Mouse (Mus musculus): Measurements from ENCODE around the gene Bfar. TPM values are rescaled to one million over a fixed set of nuclear protein-coding genes. Genes with fewer than 3 reads are reported as not detected.
"Not testable (repeated sequence)": the region's sequence is repeated elsewhere in the genome, so short reads cannot be mapped to it uniquely, and the experiment has no call there.

Gene Bfar
- polyA plus RNA-seq (2012; rRNA removed) = 15.6 and 18.1 TPM in 2 replicates

DNA sequence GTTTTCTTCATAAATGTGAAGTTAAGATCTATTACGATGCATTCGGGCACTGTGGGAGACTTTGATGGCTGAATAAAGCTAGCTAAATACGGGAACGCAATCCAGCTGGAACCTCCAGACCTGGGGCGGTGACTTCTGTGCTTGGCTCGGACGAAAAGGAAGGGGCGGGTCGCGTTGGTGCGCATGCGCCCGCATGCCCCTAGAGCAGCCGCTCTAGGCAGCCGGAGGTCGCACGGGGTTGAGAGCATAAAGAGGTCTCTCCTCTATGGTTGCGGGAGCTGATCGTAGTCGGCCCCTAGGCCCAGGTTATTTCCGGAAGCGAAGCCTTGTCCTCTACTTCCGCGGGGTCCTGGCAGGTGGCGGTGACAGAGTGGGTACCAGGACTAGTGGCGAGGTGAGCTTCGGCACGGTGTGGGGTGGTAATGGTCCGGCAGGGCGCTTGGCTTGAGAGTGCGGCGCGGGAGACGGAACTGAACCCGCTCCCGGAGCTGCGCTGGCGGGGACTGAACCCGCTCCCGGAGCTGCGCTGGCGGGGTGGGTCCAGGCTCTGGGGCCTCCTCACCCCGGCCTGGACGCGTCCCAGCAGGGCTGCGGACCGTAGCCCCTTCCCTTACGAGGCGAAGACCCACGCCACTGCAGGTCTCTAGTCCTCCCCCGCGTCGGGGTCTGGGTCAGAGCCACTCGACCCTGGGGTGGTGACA is at the start of gene Bfar, which contains the start of gene 3110001I22Rik:
Gene Bfar, plus strand, starts transcription at position 174 of the 701 bp plus-strand sequence.
Gene 3110001I22Rik, plus strand, starts transcription at position 245 of the 701 bp plus-strand sequence.
- DNase-seq (ENCODE audit: low read depth in 1 of 2, low spot score in 2 of 2) = peak; percentile 87 to 88
- under 1% methylated on average over 54 of the region's 54 CpGs for WGBS
- TF ChIP-seq CTCF (IDR thresholded peaks at IDR 0.05; ENCODE audit: extremely low read depth, insufficient read depth, insufficient read length, insufficient replicate concordance) = no peak
- peak; percentile 87 for TF ChIP-seq POLR2A (IDR thresholded peaks at IDR 0.05; ENCODE audit: low read depth, low read length)
- Histone ChIP-seq H3K27ac (ENCODE audit: insufficient read depth, low read length) (peak within 1 kb of the TSS; percentile 89), H3K4me1 (ENCODE audit: control insufficient read depth, insufficient read depth, insufficient read length) (peaks cover 6% of the 10 kb centered on the region; the same call in 1 of the 2 replicates), H3K4me3 (ENCODE audit: extremely low read depth, insufficient read depth, insufficient read length) (peak within 1 kb of the TSS; percentile 93), H3K27me3 (ENCODE audit: control insufficient read depth, insufficient read depth, low read length) (no peaks in the 10 kb centered on the region), H3K36me3 (ENCODE audit: control insufficient read depth, insufficient read depth, low read length) (peaks cover 2% of the 10 kb centered on the region)

DNA sequence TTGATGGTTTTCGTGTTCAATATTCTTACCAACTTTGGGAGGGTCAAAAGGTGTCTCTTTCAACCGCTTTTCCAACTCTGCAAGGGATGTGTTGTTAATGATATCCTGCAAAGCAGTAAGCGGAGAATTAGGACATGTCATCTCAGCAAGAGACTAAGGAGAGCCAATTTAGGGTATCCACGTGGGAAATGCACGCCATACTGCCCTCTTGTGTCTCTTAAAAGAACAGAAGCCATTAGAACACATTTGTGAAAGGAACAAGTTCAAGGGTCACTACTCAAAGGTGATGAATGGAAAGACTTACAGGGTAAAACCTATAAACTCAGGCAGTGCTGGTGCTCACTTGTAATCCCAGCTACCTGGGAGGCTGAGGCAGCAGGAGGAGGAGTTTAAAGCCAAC is 43.3 kb upstream of the Bfar start:
- Histone ChIP-seq H3K36me3 (ENCODE audit: control insufficient read depth, insufficient read depth, low read length) (peaks cover 24% of the 10 kb centered on the region), H3K4me1 (ENCODE audit: control insufficient read depth, insufficient read depth, insufficient read length) (no peaks in the 10 kb centered on the region), H3K27ac (ENCODE audit: insufficient read depth, low read length) (no peak overlapping the region), H3K27me3 (ENCODE audit: control insufficient read depth, insufficient read depth, low read length) (no peaks in the 10 kb centered on the region), H3K4me3 (ENCODE audit: extremely low read depth, insufficient read depth, insufficient read length) (no peak overlapping the region)
- DNase-seq (ENCODE audit: low read depth in 1 of 2, low spot score in 2 of 2) = no peak
- WGBS = 67% methylated on average over 5 of the region's 5 CpGs
- TF ChIP-seq CTCF (IDR thresholded peaks at IDR 0.05; ENCODE audit: extremely low read depth, insufficient read depth, insufficient read length, insufficient replicate concordance) (no peak), POLR2A (IDR thresholded peaks at IDR 0.05; ENCODE audit: low read depth, low read length) (no peak)

DNA sequence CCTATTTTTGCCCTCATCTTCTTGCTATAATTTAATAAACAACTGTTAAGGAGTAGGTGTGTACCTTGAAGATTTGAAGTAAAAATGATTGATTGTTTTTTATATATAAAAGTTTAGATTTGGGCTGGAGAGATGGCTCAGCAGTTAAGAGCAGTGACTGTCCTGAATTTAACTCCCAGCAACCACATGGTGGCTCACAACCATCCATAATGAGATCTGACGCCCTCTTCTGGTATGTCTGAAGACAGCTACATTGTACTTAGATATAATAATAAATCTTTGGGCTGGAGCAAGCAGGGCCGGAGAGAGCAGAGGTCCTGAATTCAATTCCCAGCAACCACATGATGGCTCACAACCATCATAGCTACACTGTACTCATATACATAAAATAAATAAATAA is 33.5 kb upstream of the Bfar start:
- not testable (repeated sequence) for H3K27me3 ChIP-seq (ENCODE audit: control insufficient read depth, insufficient read depth, low read length); H3K4me1 ChIP-seq (ENCODE audit: control insufficient read depth, insufficient read depth, insufficient read length); H3K4me3 ChIP-seq (ENCODE audit: extremely low read depth, insufficient read depth, insufficient read length); H3K27ac ChIP-seq (ENCODE audit: insufficient read depth, low read length); DNase-seq (ENCODE audit: low read depth in 1 of 2, low spot score in 2 of 2)
- WGBS = 71% methylated on average over 2 of the region's 2 CpGs
- H3K36me3 ChIP-seq (ENCODE audit: control insufficient read depth, insufficient read depth, low read length) = peaks cover 11% of the 10 kb centered on the region

DNA sequence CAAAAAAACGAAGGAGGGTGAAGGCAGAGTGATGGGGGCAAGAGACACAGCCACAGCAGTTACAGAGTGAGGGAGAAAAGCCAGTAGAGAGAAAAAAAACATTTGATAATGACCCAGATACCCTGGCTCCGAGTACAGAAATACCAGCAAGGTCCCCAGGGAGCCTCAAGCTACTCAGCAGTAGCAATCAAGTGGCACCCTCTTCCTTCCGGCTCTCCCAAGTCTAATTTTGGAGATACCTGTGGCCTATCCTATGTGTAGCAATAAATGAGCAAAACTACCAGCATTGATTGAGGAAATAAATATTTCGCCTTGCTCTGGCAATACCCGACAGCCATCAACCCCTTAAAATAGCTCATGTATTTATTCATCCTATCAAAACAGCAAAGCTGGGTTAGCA is 32.1 kb upstream of the Bfar start:
- TF ChIP-seq CTCF (IDR thresholded peaks at IDR 0.05; ENCODE audit: extremely low read depth, insufficient read depth, insufficient read length, insufficient replicate concordance) (no peak), POLR2A (IDR thresholded peaks at IDR 0.05; ENCODE audit: low read depth, low read length) (no peak)
- DNase-seq (ENCODE audit: low read depth in 1 of 2, low spot score in 2 of 2) = peak in 1 of 2 experiments; percentile 30
- WGBS = 58% methylated on average over 5 of the region's 5 CpGs
- Histone ChIP-seq H3K27ac (ENCODE audit: insufficient read depth, low read length) (peak overlapping the region; percentile 21; the same call in 1 of the 2 replicates), H3K27me3 (ENCODE audit: control insufficient read depth, insufficient read depth, low read length) (no peaks in the 10 kb centered on the region), H3K4me1 (ENCODE audit: control insufficient read depth, insufficient read depth, insufficient read length) (peaks cover 5% of the 10 kb centered on the region; the same call in 1 of the 2 replicates), H3K36me3 (ENCODE audit: control insufficient read depth, insufficient read depth, low read length) (peaks cover 8% of the 10 kb centered on the region), H3K4me3 (ENCODE audit: extremely low read depth, insufficient read depth, insufficient read length) (no peak overlapping the region)

DNA sequence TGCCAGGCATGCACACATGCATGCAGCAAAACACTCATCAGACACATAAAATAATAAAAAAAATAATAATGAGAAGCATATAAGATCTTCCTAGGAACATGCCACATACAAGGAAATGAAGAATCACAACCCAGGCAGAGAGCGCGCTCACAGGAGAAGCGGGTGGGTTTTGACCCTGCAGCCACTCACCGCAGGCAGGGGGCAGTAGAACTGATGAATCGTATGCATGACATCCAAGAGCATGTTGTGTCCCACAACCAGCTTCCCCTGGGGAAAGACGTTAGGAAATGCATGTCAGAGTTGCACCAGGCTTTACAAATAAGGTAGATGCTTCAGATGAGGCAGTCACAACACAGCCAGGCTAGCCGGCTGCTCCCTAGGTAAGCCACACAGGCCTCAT is 31.6 kb upstream of the Bfar start:
- Histone ChIP-seq H3K36me3 (ENCODE audit: control insufficient read depth, insufficient read depth, low read length) (peaks cover 8% of the 10 kb centered on the region), H3K4me3 (ENCODE audit: extremely low read depth, insufficient read depth, insufficient read length) (no peak overlapping the region), H3K27me3 (ENCODE audit: control insufficient read depth, insufficient read depth, low read length) (no peaks in the 10 kb centered on the region), H3K4me1 (ENCODE audit: control insufficient read depth, insufficient read depth, insufficient read length) (peaks cover 5% of the 10 kb centered on the region; the same call in 1 of the 2 replicates), H3K27ac (ENCODE audit: insufficient read depth, low read length) (no peak overlapping the region)
- WGBS = 91% methylated on average over 7 of the region's 7 CpGs
- peak in 1 of 2 experiments; percentile 26 for DNase-seq (ENCODE audit: low read depth in 1 of 2, low spot score in 2 of 2)
- no peak for TF ChIP-seq POLR2A (IDR thresholded peaks at IDR 0.05; ENCODE audit: low read depth, low read length)
- TF ChIP-seq CTCF (IDR thresholded peaks at IDR 0.05; ENCODE audit: extremely low read depth, insufficient read depth, insufficient read length, insufficient replicate concordance) = no peak

DNA sequence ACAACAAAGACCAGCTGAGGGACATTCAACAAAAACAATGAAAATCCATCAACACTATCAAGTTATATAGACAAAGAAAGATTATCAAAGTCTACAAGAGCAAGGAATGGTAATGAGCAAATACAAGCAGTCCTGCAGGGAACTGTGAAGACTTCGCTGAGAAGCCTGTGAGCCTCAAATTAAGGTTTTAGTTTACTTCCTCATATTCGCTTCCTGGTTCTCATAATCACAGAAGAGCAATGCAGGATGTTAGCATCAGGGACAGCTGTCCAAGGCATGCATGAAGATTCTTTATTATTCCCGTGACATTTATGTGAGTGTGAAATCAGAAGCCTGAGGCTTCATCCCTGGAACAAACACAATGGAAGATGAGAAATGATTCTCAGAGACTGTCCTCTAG is 27.2 kb upstream of the Bfar start:
- Histone ChIP-seq H3K27ac (ENCODE audit: insufficient read depth, low read length) (no peak overlapping the region), H3K4me3 (ENCODE audit: extremely low read depth, insufficient read depth, insufficient read length) (no peak overlapping the region), H3K27me3 (ENCODE audit: control insufficient read depth, insufficient read depth, low read length) (no peaks in the 10 kb centered on the region), H3K4me1 (ENCODE audit: control insufficient read depth, insufficient read depth, insufficient read length) (peaks cover 3% of the 10 kb centered on the region; the same call in 1 of the 2 replicates), H3K36me3 (ENCODE audit: control insufficient read depth, insufficient read depth, low read length) (peaks cover 15% of the 10 kb centered on the region)
- no peak for TF ChIP-seq POLR2A (IDR thresholded peaks at IDR 0.05; ENCODE audit: low read depth, low read length)
- TF ChIP-seq CTCF (IDR thresholded peaks at IDR 0.05; ENCODE audit: extremely low read depth, insufficient read depth, insufficient read length, insufficient replicate concordance) = no peak
- 36% methylated on average over 3 of the region's 3 CpGs for WGBS
- no peak for DNase-seq (ENCODE audit: low read depth in 1 of 2, low spot score in 2 of 2)

DNA sequence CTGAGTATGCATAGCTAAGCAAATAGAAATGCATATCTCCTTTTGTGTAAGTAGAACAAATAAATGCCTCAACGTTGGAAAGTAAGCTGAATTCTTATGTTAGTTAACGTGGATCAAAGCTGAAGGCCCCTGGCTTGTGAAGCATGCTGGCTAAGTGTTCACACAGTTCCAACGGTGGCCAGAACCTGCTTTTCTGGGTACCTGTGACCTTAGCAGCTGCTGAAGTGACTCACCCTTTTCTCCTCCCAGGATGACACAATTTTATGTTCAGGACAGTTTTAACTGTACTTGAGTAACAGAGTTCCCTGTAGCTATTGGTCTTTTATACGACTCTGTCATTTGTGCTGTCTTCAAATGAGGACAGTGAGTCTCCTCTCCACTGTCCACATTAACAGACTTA is 25.7 kb upstream of the Bfar start:
- no peak for DNase-seq (ENCODE audit: low read depth in 1 of 2, low spot score in 2 of 2)
- no peak overlapping the region for H3K27ac ChIP-seq (ENCODE audit: insufficient read depth, low read length)
- TF ChIP-seq POLR2A (IDR thresholded peaks at IDR 0.05; ENCODE audit: low read depth, low read length) = no peak
- TF ChIP-seq CTCF (IDR thresholded peaks at IDR 0.05; ENCODE audit: extremely low read depth, insufficient read depth, insufficient read length, insufficient replicate concordance) = no peak
- no peaks in the 10 kb centered on the region for H3K4me1 ChIP-seq (ENCODE audit: control insufficient read depth, insufficient read depth, insufficient read length)
- no peaks in the 10 kb centered on the region for H3K27me3 ChIP-seq (ENCODE audit: control insufficient read depth, insufficient read depth, low read length)
- H3K36me3 ChIP-seq (ENCODE audit: control insufficient read depth, insufficient read depth, low read length) = peaks cover 24% of the 10 kb centered on the region
- no peak overlapping the region for H3K4me3 ChIP-seq (ENCODE audit: extremely low read depth, insufficient read depth, insufficient read length)
- 89% methylated on average over 4 of the region's 4 CpGs for WGBS

Measured in spleen, adult 2 months (tissue).